Mouse (Mus musculus): ENCODE data around the gene Tagln.

Tagln gene

GRCm38 (mm10) chr9:45905811-45906237 is 30.0 kb downstream of the Tagln start:
- DNase-seq, result peak; percentile 18 to 21

GRCm38 (mm10) chr9:45905196-45905595 is 30.7 kb downstream of the Tagln start:
- DNase-seq, result no peak

- no peak for DNase-seq
These were observed 42.2 kb downstream of the Tagln start for GRCm38 (mm10) chr9:45893681-45894080.

Data from B cell, adult 2 months (primary cell).